In genomic region chr11:45881683-45882068, GRCm38 (mm10) we compare ENCODE assay signal across 9 mouse cellular contexts. TPM values are rescaled to one million over a fixed set of nuclear protein-coding genes. Genes with fewer than 3 reads are reported as not detected.
DNase-seq lines count a peak whose midpoint lies in the region; ATAC-seq and TF ChIP-seq lines count a peak whose summit lies in the region.
"Had no signal": no experiment of that assay in that cellular context is flagged by ENCODE, and none has a peak within 500 bp of the region (broad histone marks: within the 10 kb centered on the region; RNA-seq: fewer than 3 reads in every experiment).

No protein-coding gene starts in this region.

- peaks cover 33% of the 10 kb centered on the region for H3K79me2 ChIP-seq in MEL (ENCODE audit: control insufficient read depth, insufficient read depth, low read length, poor library complexity)

- H3K36me3 ChIP-seq in heart, embryonic 16.5 days (ENCODE audit: control insufficient read depth, insufficient read depth), result peaks cover 13% of the 10 kb centered on the region
- H3K36me3 ChIP-seq in heart, embryonic 10.5 days, result peaks cover 22% of the 10 kb centered on the region
- peaks cover 31% of the 10 kb centered on the region in 2 experiments for H3K36me3 ChIP-seq in MEL (ENCODE audit: control insufficient read depth in 1 of 2, insufficient read depth in 2 of 2, low read length in 2 of 2)
- H3K36me3 ChIP-seq in forebrain, embryonic 14.5 days (ENCODE audit: control insufficient read depth, insufficient read depth, low read length), result peaks cover 16% of the 10 kb centered on the region
- H3K36me3 ChIP-seq in liver, embryonic 16.5 days (ENCODE audit: control insufficient read depth, insufficient read depth), result peaks cover 20% of the 10 kb centered on the region

- no peak overlapping the region for H3K4me2 ChIP-seq in heart, embryonic 16.5 days (ENCODE audit: low read depth, low read length)
- no peak overlapping the region for H3K4me2 ChIP-seq in forebrain, embryonic 14.5 days (ENCODE audit: low read length)
- H3K4me2 ChIP-seq in liver, embryonic 16.5 days (ENCODE audit: low read depth, low read length), result no peak overlapping the region

- no peaks in the 10 kb centered on the region for H3K9me3 ChIP-seq in heart, embryonic 16.5 days (replicated peaks; ENCODE audit: control insufficient read depth, low read length)
- H3K9me3 ChIP-seq in heart, embryonic 10.5 days, result no peaks in the 10 kb centered on the region
- H3K9me3 ChIP-seq in MEL (replicated peaks; ENCODE audit: insufficient read depth, low read length), result no peaks in the 10 kb centered on the region
- H3K9me3 ChIP-seq in forebrain, embryonic 14.5 days (replicated peaks; ENCODE audit: control insufficient read depth, low read length), result no peaks in the 10 kb centered on the region
- no peaks in the 10 kb centered on the region for H3K9me3 ChIP-seq in liver, embryonic 16.5 days (replicated peaks; ENCODE audit: control insufficient read depth, low read length)

- WGBS in heart, embryonic 16.5 days, result 25% methylated on average over 5 of the region's 5 CpGs
- 54% methylated on average over 5 of the region's 5 CpGs for WGBS in heart, embryonic 10.5 days
- 7% methylated on average over 5 of the region's 5 CpGs for WGBS in forebrain, embryonic 14.5 days
- WGBS in liver, embryonic 16.5 days (ENCODE audit: insufficient replicate concordance), result 65% methylated on average over 5 of the region's 5 CpGs

- TF ChIP-seq EP300 in MEL (IDR thresholded peaks at IDR 0.05; ENCODE audit: low read depth in 1 of 2, low read length in 2 of 2), result no peak

- ATAC-seq in heart, embryonic 16.5 days (replicated peaks; ENCODE audit: extremely low read depth, insufficient read depth, low FRiP score), result no peak
- ATAC-seq in forebrain, embryonic 14.5 days, result peak; percentile 81
- no peak for ATAC-seq in liver, embryonic 16.5 days (ENCODE audit: low read depth)

- no peaks in the 10 kb centered on the region for H3K27me3 ChIP-seq in heart, embryonic 16.5 days (ENCODE audit: control insufficient read depth, insufficient read depth, low read length)
- no peaks in the 10 kb centered on the region for H3K27me3 ChIP-seq in heart, embryonic 10.5 days (ENCODE audit: insufficient read depth, poor library complexity, severe bottlenecking)
- H3K27me3 ChIP-seq in MEL (ENCODE audit: control insufficient read depth in 1 of 2, insufficient read depth in 2 of 2, low read length in 2 of 2), result no peaks in the 10 kb centered on the region
- H3K27me3 ChIP-seq in forebrain, embryonic 14.5 days (replicated peaks; ENCODE audit: control insufficient read depth, insufficient read depth, low read length), result no peaks in the 10 kb centered on the region
- no peaks in the 10 kb centered on the region for H3K27me3 ChIP-seq in liver, embryonic 16.5 days (ENCODE audit: control insufficient read depth, insufficient read depth, low read depth, low read length)

- no peak for DNase-seq in heart, embryonic 10.5 days (ENCODE audit: low spot score)
- peak; percentile 58 for DNase-seq in MEL (ENCODE audit: low read depth, low spot score)
- DNase-seq in forebrain, embryonic 14.5 days (ENCODE audit: low spot score), result peak; percentile 88
- DNase-seq in urinary bladder, postnatal 25 days (ENCODE audit: low spot score), result no peak
- no peak for DNase-seq in layer of hippocampus, postnatal 10 days (ENCODE audit: low spot score in 2 of 2)
- DNase-seq in frontal cortex, postnatal 25 days (ENCODE audit: low spot score in 2 of 2), result no peak
- DNase-seq: thymus, postnatal 4 days had no signal

- peaks cover 32% of the 10 kb centered on the region for H3K4me1 ChIP-seq in heart, embryonic 16.5 days (ENCODE audit: control insufficient read depth, insufficient read depth, low read length)
- H3K4me1 ChIP-seq in heart, embryonic 10.5 days, result peaks cover 38% of the 10 kb centered on the region
- peaks cover 12 to 25% of the 10 kb centered on the region in 2 experiments for H3K4me1 ChIP-seq in MEL (ENCODE audit: control insufficient read depth in 1 of 2, insufficient read depth in 2 of 2, low read length in 2 of 2)
- peaks cover 10% of the 10 kb centered on the region for H3K4me1 ChIP-seq in forebrain, embryonic 14.5 days (ENCODE audit: control insufficient read depth, insufficient read depth, low read length)
- peaks cover 13% of the 10 kb centered on the region for H3K4me1 ChIP-seq in liver, embryonic 16.5 days (ENCODE audit: control insufficient read depth, low read depth, low read length)

- H3K27ac ChIP-seq in heart, embryonic 16.5 days (ENCODE audit: low read length), result peak overlapping the region; percentile 66
- H3K27ac ChIP-seq in heart, embryonic 10.5 days, result no peak overlapping the region; the same call in 1 of the 2 replicates
- 0 out of 2 replicates have a peak overlapping the region, but pooled peaks have one; percentile 16 for H3K27ac ChIP-seq in MEL (ENCODE audit: control insufficient read depth, low read depth, low read length)
- peak overlapping the region; percentile 27; the same call in 1 of the 2 replicates for H3K27ac ChIP-seq in forebrain, embryonic 14.5 days (ENCODE audit: low read depth, low read length)
- peak overlapping the region; percentile 18; the same call in 1 of the 2 replicates for H3K27ac ChIP-seq in liver, embryonic 16.5 days (ENCODE audit: low read length)

- peak overlapping the region; percentile 3; the same call in 1 of the 2 replicates for H3K9ac ChIP-seq in heart, embryonic 16.5 days (ENCODE audit: low read length)
- H3K9ac ChIP-seq in MEL (ENCODE audit: control insufficient read depth, low read depth, low read length, poor library complexity, severe bottlenecking), result 0 out of 2 replicates have a peak overlapping the region, but pooled peaks have one; percentile 6
- H3K9ac ChIP-seq in forebrain, embryonic 14.5 days (ENCODE audit: low read length), result no peak overlapping the region
- H3K9ac ChIP-seq in liver, embryonic 16.5 days (ENCODE audit: low read depth, low read length), result no peak overlapping the region

- TF ChIP-seq POLR2A in MEL (IDR thresholded peaks at IDR 0.05; ENCODE audit: control insufficient read depth in 1 of 2, insufficient read depth in 1 of 2, low read depth in 1 of 2, low read length in 2 of 2, poor library complexity in 1 of 2), result no peak

- TF ChIP-seq RAD21 in MEL (IDR thresholded peaks at IDR 0.05; ENCODE audit: low read depth, low read length), result no peak

- no peak overlapping the region for H3K4me3 ChIP-seq in heart, embryonic 16.5 days (ENCODE audit: low read length)
- no peak overlapping the region for H3K4me3 ChIP-seq in heart, embryonic 10.5 days
- no peak overlapping the region for H3K4me3 ChIP-seq in MEL (ENCODE audit: control insufficient read depth in 1 of 2, insufficient read depth in 1 of 2, low read depth in 2 of 2, low read length in 2 of 2)
- H3K4me3 ChIP-seq in forebrain, embryonic 14.5 days (ENCODE audit: low read depth, low read length), result no peak overlapping the region
- H3K4me3 ChIP-seq in liver, embryonic 16.5 days (ENCODE audit: low read depth, low read length), result no peak overlapping the region

- TF ChIP-seq CTCF in MEL (IDR thresholded peaks at IDR 0.05 in 2 of 3, conservative IDR thresholded peaks at IDR 0.05 in 1 of 3; ENCODE audit: control insufficient read depth in 1 of 3, insufficient read depth in 1 of 3, low read depth in 2 of 3, low read length in 3 of 3, poor library complexity in 1 of 3, severe bottlenecking in 1 of 3), result no peak

TF ChIP-seq in MEL, 35 proteins besides CTCF, POLR2A, EP300 and RAD21:
- TF ChIP-seq ZNF384 (IDR thresholded peaks at IDR 0.05; ENCODE audit: low read depth, low read length), result no peak
- TF ChIP-seq CHD2 (IDR thresholded peaks at IDR 0.05; ENCODE audit: low read length), result no peak
- TF ChIP-seq SIN3A (IDR thresholded peaks at IDR 0.05; ENCODE audit: low read length), result peak; percentile 36; the same call in 1 of the 2 replicates
- TF ChIP-seq SMC3 (IDR thresholded peaks at IDR 0.05; ENCODE audit: low read depth, low read length), result no peak
- TF ChIP-seq CHD1 (IDR thresholded peaks at IDR 0.05; ENCODE audit: low read depth, low read length), result 0 out of 2 replicates have a peak, but pooled peaks have one; percentile 28
- no peak for TF ChIP-seq GATA1 (IDR thresholded peaks at IDR 0.05; ENCODE audit: low read depth, low read length)

RNA-seq across cellular contexts. Expression of gene Clint1, which starts 29.8 kb away (rescaled TPM):
- 47.8 and 56.4 TPM in 2 replicates for polyA plus RNA-seq in heart, embryonic 16.5 days (2015; fragmentation: Nextera tagmentation; extraction: Ambion mirVana)
- polyA plus RNA-seq in heart, embryonic 10.5 days (2016; fragmentation: Nextera tagmentation; extraction: Ambion mirVana), result 69.6 and 80.0 TPM in 2 replicates
- 89.8 and 102 TPM in 2 replicates for total RNA-seq in MEL (2012; rRNA removed)
- 100 to 1,000 TPM in 1 of 2 experiments, 10 to 100 TPM in 1; 58.5 to 184 TPM for polyA plus RNA-seq in MEL (2012; ENCODE audit: insufficient read depth in 1 of 2, insufficient read length in 2 of 2, low read depth in 1 of 2, low replicate concordance in 2 of 2, missing spikeins in 1 of 2)
- polyA plus RNA-seq in forebrain, embryonic 14.5 days (2014; fragmentation: Nextera tagmentation; extraction: Ambion mirVana), result 38.4 and 43.2 TPM in 2 replicates
- polyA plus RNA-seq in liver, embryonic 16.5 days (2015; fragmentation: Nextera tagmentation; extraction: Ambion mirVana), result 52.2 and 52.8 TPM in 2 replicates
- 10 to 100 TPM; 39.7 to 46.6 TPM for total RNA-seq in layer of hippocampus, postnatal 10 days (2021)

Comparison
In these comparisons a context has a peak if more than half of its experiments do, and no peak if none do; other contexts are left out.
1. H3K9ac ChIP-seq: peak in heart, embryonic 16.5 days (single experiment) and MEL (single experiment); none in forebrain, embryonic 14.5 days (single experiment) and liver, embryonic 16.5 days (single experiment).
2. DNase-seq: peak in MEL (single experiment) and forebrain, embryonic 14.5 days (single experiment); none in heart, embryonic 10.5 days (single experiment), urinary bladder, postnatal 25 days (single experiment), layer of hippocampus, postnatal 10 days (0 of 2) and frontal cortex, postnatal 25 days (0 of 2).